Mouse (Mus musculus): Measurements from ENCODE around the gene Clns1a. TPM values are rescaled to one million over a fixed set of nuclear protein-coding genes. Genes with fewer than 3 reads are reported as not detected.
A peak's percentile ranks its signal among the peaks of the same experiment; 100 is the strongest.

Clns1a gene
- polyA plus RNA-seq, 1 experiment from 2014 or later, result 244 TPM

GRCm38 (mm10) chr7:97726778-97727177 is 30.3 kb downstream of the Clns1a start:
- DNase-seq (ENCODE audit: low spot score), result peak; percentile 51

- peak; percentile 25 for DNase-seq (ENCODE audit: low spot score)
Observed at GRCm38 (mm10) chr7:97728666-97729614, 32.5 kb downstream of the Clns1a start.

- peak; percentile 84 for DNase-seq (ENCODE audit: low spot score)
Observed at GRCm38 (mm10) chr7:97730427-97730826, 34.0 kb downstream of the Clns1a start.

GRCm38 (mm10) chr7:97733606-97734005 is 37.2 kb downstream of the Clns1a start:
- no peak for DNase-seq (ENCODE audit: low spot score)

GRCm38 (mm10) chr7:97735021-97735420 is 38.6 kb downstream of the Clns1a start:
- peak; percentile 40 for DNase-seq (ENCODE audit: low spot score)

GRCm38 (mm10) chr7:97735886-97736420 is 39.5 kb downstream of the Clns1a start:
- peak; percentile 56 for DNase-seq (ENCODE audit: low spot score)

GRCm38 (mm10) chr7:97737256-97737637 is 40.8 kb downstream of the Clns1a start:
- no peak for DNase-seq (ENCODE audit: low spot score)

GRCm38 (mm10) chr7:97737638-97738456 is 41.4 kb downstream of the Clns1a start, which contains the start of gene Aqp11:
Aqp11 (minus strand) TSS chr7:97738289.
- peak; percentile 86 for DNase-seq (ENCODE audit: low spot score)

GRCm38 (mm10) chr7:97740948-97741347 is 44.5 kb downstream of the Clns1a start:
- DNase-seq (ENCODE audit: low spot score), result no peak

GRCm38 (mm10) chr7:97741756-97742291 is 45.4 kb downstream of the Clns1a start:
- no peak for DNase-seq (ENCODE audit: low spot score)

GRCm38 (mm10) chr7:97745299-97745698 is 48.9 kb downstream of the Clns1a start:
- peak; percentile 75 for DNase-seq (ENCODE audit: low spot score)

- DNase-seq (ENCODE audit: low spot score), result no peak
Observed at GRCm38 (mm10) chr7:97747176-97747707, 50.8 kb downstream of the Clns1a start.

- peak; percentile 82 for DNase-seq (ENCODE audit: low spot score)
Observed at GRCm38 (mm10) chr7:97747787-97748497, 51.5 kb downstream of the Clns1a start.

GRCm38 (mm10) chr7:97748527-97749206 is 52.2 kb downstream of the Clns1a start:
- DNase-seq (ENCODE audit: low spot score), result peak; percentile 55

- peak; percentile 49 for DNase-seq (ENCODE audit: low spot score)
Observed at GRCm38 (mm10) chr7:97749207-97750190, 53.1 kb downstream of the Clns1a start.

- DNase-seq (ENCODE audit: low spot score), result no peak
Observed at GRCm38 (mm10) chr7:97756967-97757881, 60.8 kb downstream of the Clns1a start.

- DNase-seq (ENCODE audit: low spot score), result no peak
Observed at GRCm38 (mm10) chr7:97764591-97764990, 68.2 kb downstream of the Clns1a start.

Data from thymus, postnatal 0 days (tissue).